Mouse (Mus musculus): Measurements from ENCODE around the gene Fdx1.
A peak's percentile ranks its signal among the peaks of the same experiment; 100 is the strongest.

Gene Fdx1

GRCm38 (mm10) chr9:51962975-51963701, at the start of gene Fdx1:
Gene Fdx1, minus strand, starts transcription at chr9:51963556.
- DNase-seq: peak; percentile 61

DNA sequence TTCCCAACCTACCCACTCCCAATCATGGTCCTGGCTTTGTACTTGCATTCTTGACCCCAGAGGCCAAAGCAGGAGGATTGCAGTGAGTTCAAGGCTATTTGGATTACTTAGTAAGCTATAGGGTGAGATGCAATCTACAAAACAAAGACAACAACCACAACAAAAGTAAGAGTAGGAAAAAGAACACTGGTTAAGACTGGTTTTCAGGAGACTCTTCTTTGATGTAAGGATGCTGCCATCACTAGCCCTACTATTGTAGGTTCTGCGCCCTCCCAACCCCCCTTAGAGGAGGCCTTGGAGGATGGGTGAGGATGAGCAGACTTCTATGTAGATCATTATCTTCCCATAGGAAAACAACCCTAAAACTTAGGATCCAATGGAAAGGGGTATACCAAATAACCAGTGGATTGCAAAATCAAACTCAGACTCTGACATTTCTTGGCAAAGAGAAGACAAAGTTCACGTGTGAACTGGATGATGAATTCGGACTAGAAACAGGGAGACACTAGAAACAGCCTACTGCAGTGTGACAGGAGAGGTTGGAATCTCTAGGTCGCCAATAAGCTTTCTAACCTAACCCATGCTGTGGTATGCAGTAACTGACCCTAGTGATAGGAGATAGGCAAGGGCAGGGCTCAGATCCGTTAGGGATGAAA, 49.6 kb upstream of the Fdx1 start:
- DNase-seq: no peak

- no peak for DNase-seq
Measured at GRCm38 (mm10) chr9:52012311-52012710, 49.0 kb upstream of the Fdx1 start.

GRCm38 (mm10) chr9:52008511-52008910, 45.2 kb upstream of the Fdx1 start:
- DNase-seq: no peak

GRCm38 (mm10) chr9:52007341-52007740, 44.0 kb upstream of the Fdx1 start:
- no peak for DNase-seq

DNA sequence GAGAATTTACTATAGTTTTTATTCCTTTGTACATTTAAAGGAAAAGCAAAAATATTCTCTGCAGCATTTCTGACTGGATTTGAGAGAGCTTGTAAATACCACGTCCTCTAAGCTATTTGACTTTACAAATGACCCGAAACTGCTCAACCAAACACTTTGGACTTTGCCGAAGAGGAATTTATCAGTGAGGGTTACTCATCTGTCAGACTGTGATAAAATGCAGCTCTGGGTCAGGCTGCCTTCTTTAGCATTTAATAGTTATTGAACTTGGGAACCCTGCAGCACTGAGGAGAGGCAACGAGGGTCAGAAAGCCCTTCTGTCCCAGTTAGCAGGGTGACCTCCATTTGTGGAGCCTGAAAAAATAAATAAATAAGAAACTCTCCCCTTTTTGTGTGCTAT, 40.1 kb upstream of the Fdx1 start:
- no peak for DNase-seq

GRCm38 (mm10) chr9:51995331-51996099, 32.2 kb upstream of the Fdx1 start:
- DNase-seq: no peak

DNA sequence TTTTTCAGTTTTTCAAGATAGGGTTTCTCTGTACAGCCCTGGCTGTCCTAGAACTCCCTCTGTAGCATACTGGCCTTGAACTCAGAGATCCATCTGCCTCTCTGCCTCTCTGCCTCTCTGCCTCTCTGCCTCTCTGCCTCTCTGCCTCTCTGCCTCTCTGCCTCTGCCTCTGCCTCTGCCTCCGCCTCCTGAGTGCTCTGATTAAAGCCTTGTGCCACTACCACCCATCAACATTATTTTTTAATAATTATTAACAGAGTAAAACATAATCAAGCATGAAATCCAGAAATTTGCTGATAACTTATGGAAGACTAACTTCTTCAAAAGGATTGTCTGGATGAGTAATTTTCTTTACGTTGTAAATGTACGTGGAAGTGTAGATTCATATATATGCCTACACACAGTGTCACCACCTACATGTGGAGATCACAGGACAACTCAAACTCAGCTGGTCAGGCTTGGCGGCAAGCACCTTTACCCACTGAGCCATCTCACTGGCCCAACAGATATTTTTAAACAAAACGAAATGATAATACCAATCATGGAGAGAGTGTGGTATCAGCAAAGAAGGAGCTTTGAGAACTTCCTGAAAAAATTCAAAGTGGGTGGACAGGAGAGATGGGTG, 31.4 kb upstream of the Fdx1 start:
- no peak for DNase-seq

GRCm38 (mm10) chr9:51993486-51994275, 30.3 kb upstream of the Fdx1 start:
- no peak for DNase-seq

DNA sequence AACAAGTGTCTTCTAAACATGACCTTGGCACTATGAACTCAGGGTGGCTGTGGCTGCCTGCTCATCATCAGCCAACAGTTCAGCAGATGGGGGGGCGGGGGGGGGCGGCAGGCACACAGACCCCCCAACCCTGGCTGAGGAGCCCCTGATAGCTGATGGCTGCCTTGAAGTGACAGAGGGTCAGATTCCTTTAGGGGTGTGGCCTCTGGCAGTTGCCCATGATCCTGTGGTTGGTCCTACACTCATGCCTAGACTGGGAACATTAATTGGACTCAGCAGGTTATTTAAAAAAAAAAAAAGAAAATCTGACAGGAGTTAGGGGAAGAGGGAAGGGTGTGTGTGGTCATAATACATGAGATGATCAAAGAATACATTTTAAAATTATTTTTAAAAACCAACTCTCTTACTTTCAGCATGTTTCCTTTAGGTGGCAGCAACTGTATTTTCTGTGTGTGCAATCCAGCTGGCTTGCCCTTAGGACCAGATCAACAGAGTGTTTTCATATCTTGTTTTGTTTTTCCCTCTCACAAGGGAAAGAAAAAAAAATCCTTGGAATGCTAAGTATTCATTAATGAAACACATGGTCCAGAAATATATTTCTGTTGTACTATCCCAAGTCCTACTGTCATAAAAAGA, 28.0 kb upstream of the Fdx1 start:
- DNase-seq: no peak

- no peak for DNase-seq
Measured at GRCm38 (mm10) chr9:51990828-51991227, 27.5 kb upstream of the Fdx1 start.

DNA sequence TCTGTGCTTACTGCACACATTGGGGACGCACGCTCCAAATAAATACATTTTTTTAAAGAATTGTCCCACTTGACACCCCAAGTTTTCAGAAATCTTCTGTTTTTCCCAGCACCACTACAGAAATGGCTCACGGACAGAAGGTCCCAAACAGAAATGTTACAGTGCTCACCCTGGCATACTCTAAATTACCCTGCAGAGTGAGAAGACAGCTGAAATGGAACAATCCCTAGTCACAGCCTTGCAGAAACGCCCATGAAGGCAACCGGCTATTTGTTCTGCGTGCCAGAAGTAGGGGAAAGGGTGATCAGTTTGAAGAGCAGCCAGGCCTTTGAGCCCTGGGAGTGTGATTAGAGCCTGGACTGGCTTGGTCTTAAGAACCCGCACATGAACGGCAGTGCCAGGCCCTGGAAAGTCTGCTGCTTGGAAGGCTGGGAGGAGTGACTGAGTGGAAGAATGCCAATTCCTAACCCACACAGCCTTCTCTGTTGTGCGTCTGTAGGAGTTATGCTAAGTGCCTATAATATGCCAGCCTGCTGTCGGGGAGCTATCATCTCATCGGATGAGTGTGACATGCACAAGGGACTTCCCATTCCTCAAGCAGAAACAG, 22.2 kb upstream of the Fdx1 start:
- no peak for DNase-seq

- no peak for DNase-seq
Measured at GRCm38 (mm10) chr9:51981131-51981530, 17.8 kb upstream of the Fdx1 start.

DNA sequence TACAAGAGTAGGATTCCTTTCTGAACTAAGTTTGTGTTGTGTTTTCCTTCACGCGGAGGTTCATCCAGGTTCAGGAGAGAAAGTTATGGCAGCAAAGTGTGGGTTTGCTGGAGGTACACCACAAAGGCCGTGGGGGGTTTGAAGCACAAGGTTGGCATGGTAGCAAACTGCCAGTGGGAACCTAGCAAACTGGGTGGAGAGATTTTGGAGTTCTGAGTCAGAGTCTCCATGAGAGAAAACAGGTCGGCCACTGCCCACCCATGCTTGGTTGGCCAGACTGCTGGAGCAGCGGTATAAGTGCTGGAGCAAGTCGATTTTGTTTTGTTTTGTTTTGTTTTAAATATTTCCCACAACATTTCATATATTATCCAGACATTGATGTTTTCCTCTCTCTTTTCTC, 15.9 kb upstream of the Fdx1 start:
- no peak for DNase-seq

DNA sequence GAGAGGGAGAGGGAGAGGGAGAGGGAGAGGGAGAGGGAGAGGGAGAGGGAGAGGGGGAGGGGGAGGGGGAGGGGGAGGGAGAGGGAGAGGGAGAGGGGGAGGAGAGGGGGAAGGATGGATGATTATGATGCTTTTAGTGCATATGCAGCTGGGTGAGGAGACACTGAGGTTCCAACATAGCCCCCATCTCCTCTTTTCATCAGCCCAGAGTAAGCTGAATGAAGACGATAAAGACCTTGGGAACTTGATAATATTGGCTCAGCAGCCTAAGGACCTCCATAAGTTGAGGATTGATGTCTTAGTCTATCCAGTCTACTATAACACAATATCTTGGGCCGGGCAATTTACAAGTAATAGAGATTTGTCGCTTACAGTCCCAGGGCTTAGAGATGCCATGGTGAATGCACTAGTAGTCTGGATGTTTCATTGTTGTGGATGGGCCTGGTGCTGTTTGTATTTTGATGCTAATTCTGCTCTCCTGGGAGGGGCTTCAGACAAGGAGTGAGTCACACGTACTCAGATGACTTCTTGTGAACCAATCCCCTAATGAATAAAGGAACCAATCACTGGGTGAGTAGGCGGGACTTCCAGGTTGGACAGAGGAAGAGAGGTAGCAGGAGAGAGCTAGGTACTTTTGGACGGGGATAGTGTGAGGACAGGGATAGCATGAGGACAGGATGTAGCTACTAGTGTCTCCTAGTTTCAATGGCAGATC, 15.3 kb upstream of the Fdx1 start:
- no peak for DNase-seq

GRCm38 (mm10) chr9:51977439-51978000, 14.2 kb upstream of the Fdx1 start:
- peak; percentile 76 for DNase-seq

GRCm38 (mm10) chr9:51974871-51975270, 11.5 kb upstream of the Fdx1 start:
- no peak for DNase-seq

DNA sequence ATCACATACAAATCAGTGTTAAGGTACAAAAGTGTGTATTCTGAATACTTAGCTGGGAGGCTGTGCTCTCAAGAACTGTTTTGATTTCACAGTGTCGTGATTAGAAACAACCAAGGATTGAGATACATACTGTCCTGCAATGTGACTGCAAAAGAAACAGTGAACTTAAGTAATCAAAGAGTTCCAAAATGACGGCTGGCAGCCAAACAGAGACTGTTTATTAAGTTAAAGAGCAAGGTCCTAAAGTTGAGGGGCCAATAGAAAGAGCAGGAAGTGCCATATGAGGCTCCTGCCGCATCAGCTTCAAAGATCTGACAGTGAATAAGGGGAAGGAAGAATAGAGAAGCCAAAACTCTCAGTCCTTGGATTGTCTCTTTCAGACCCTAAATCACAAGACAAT, 10.5 kb upstream of the Fdx1 start:
- DNase-seq: no peak

- no peak for DNase-seq
Measured at GRCm38 (mm10) chr9:51966373-51966772, 3.0 kb upstream of the Fdx1 start.

DNA sequence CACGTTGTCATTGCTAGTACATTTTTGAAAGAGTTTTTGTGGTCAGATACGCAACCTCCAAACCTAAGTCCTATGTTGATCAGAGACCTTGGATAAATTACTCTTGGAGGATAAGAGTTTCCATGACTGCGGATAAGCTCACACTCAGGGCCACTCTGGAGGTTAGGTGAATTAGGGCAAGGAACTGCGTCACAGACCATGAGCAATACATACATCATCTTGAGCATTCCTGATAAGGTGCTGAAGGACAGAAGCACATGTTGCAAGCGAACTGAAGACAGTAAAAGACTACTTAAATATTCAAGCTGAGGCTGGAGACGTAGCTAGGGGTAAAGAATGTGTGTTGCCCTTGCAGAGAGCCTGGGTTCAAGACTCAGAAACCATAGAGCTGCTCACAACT, 754 bp upstream of the Fdx1 start:
- DNase-seq: no peak
